Mouse (Mus musculus): Measurements from ENCODE around the gene Zfp619.
"Not testable (repeated sequence)": the region's sequence is repeated elsewhere in the genome, so short reads cannot be mapped to it uniquely, and the experiment has no call there.

Zfp619 gene

GRCm38 (mm10) chr7:39517616-39518177 is at the start of gene Zfp619:
Gene Zfp619 (plus strand): TSS chr7:39517766.
- peak; percentile 94 for DNase-seq (ENCODE audit: low spot score)

GRCm38 (mm10) chr7:39479013-39479412 is 38.6 kb upstream of the Zfp619 start:
- no peak for DNase-seq (ENCODE audit: low spot score)

DNA sequence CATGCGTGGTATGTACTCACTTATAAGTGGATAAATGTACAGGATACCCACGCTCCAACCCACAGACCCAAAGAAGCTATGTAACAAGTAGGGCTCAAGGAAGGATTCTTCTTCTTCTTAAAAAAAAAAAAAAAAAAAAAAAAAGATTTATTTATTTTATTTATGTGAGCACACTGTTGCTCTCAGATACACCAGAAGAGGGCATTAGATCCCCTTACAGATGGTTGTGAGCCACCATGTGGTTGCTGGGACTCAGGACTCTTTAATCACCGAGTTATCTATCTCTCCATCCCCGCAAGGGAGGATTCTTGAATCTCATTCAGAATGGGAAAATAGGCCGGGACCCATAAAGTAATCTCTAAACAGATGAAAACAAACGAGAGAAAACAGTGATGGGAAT is 33.2 kb upstream of the Zfp619 start:
- DNase-seq (ENCODE audit: low spot score) = no peak

DNA sequence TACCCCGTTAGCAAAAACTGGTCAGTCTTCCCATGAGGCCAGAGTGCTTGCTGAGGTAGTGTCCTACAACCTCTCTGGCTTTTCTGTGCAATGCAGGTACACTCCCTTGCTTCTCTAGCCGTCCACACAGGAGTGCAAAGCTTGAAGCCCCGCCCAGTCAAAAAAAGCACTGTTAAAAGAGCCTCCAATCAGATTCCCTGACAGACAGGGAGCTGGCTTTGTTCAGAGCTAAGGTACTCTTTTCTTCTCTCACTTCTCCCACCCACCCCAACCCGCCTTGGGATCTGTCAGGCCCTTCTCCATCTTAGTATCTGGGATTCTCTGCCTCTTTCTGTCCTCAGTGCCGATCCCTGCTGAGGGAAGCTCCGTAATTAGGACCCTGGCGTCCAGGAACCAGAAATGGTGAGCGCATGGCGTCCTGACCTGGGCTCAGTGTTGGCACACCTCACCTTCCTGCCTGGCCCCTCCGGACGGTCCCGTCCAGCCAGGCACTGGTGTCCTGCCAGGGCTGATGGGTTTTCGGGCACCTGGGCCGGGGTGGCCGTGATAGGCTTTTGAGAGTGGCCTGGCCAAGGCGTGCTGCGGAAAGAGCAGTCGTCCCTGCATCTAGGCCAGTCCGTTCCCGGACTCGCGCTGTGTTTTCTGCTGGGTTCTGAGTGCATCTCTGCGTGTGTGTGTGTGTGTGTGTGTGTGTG is 30.3 kb upstream of the Zfp619 start:
- DNase-seq (ENCODE audit: low spot score) = no peak

DNA sequence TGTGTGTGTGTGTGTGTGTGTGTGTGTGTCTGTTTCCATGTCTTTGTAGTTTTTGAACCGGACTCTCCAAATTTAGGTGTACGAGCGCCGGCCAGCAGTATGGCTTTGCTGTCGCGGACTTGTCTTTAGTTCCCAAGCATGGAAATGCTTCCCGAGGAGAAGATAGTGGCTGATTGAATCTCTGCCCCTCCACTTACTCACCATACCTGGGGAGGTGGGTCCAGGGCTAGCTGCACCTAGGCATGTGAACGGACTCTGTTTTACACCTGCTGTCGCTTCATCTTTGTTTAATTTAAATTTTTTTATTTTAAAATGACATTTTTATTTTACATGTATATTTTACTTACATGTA is 29.7 kb upstream of the Zfp619 start:
- DNase-seq (ENCODE audit: low spot score) = no peak

DNA sequence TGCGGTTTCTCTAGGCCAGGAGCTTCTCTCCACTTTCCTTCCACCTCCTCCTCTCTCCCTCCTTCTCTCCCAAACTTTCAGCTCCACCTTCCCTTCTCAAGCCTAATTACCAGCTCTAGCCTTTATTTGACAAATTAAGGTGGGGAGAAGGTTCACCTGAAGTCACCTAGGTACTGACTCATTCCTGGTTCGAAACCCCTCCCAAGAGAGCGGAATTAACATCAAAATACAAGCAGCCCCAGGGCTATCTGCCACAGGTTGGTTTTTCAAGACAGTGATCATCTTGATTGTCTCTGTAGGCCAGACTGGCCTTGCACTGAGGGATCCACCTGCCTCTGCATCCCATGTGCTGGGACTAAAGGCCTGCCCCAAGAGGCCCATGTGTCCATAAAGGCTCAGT is 22.9 kb upstream of the Zfp619 start:
- DNase-seq (ENCODE audit: low spot score) = no peak

GRCm38 (mm10) chr7:39504100-39504499 is 13.5 kb upstream of the Zfp619 start:
- DNase-seq (ENCODE audit: low spot score) = no peak

DNA sequence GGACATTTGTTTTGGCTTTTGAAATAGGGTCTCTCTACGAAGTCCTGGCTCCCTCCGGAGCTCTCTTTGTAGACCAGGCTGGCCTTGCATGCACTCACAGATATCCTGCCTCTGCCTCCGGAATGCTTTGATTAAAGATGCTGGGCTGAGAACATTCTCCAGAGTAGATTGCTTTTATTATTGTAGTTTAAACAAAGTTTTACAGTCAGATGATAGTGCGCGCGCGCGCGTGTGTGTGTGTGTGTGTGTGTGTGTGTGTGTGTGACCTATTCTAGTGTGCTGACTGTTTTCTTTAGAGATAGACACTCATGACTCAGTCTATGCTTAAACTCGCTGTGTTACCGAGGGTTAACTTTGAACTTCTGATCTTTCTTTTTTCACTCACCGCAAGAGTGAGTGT is 796 bp downstream of the Zfp619 start:
- DNase-seq (ENCODE audit: low spot score) = peak; percentile 10

- no peak for DNase-seq (ENCODE audit: low spot score)
Measured at GRCm38 (mm10) chr7:39523703-39524424, 6.3 kb downstream of the Zfp619 start.

- DNase-seq (ENCODE audit: low spot score) = no peak
Measured at GRCm38 (mm10) chr7:39543151-39543550, 25.6 kb downstream of the Zfp619 start.

DNA sequence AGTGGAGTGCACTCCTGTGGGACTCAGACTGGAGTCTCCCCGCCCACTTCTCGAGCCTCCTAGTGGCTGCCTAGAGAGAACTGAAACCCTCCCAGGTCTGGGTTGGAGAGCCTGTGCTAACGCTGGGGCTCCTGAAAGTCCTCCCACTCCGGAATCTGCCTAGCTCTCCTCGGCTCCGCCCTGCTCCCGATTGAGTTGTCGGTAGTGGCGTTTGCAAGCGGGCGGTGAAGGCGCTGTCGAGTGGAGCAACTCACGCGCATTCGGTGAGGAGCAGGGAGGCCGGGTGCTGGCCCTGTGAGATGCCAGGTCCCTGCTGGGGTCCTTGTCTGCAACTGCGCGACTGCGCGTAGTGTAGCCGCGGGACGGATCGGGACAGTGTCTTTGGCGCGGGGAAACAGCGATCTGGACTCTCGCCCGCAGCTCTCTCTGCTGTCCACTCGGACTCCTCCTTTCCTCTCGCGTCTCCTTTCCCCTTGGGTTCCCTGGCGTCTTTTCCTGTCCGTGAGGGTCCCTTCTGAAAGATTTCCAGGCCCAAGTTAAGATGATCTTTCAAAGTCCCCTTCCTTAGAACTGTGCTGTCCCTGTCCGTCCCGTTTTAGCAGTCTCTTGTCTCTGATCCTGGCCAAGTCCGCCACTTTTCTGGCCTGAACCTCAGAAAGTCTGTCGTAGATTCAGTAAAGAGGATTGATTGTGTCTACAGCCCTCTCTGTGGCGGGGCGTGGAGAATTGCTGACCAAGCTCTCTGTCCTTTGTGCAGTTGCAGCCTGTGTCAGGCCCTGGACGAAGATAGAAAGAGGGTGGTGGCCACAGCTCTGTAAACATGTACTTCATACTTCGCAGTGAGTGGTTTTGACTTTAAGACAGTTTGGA is 26.9 kb downstream of the Zfp619 start:
- DNase-seq (ENCODE audit: low spot score) = peak; percentile 87

DNA sequence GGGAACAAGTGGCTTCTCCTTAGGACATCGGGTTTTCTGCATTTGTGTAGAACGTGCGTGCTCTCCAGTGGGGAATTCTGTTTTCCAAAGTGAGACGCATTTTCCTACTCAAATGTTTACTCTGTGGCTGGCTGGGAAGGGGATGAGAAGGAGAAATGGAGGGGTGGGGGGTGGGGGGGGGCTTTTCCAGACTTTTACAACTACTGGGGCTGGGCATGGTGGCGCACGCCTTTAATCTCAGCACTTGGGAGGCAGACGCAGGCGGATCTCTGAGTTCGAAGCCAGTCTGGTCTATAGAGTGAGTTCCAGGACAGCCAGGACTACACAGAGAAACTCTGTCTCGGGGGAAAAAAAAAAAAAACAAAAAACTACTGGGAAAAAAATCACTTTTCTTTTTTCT is 27.6 kb downstream of the Zfp619 start:
- DNase-seq (ENCODE audit: low spot score) = no peak

GRCm38 (mm10) chr7:39549336-39549735 is 31.8 kb downstream of the Zfp619 start:
- no peak for DNase-seq (ENCODE audit: low spot score)

DNA sequence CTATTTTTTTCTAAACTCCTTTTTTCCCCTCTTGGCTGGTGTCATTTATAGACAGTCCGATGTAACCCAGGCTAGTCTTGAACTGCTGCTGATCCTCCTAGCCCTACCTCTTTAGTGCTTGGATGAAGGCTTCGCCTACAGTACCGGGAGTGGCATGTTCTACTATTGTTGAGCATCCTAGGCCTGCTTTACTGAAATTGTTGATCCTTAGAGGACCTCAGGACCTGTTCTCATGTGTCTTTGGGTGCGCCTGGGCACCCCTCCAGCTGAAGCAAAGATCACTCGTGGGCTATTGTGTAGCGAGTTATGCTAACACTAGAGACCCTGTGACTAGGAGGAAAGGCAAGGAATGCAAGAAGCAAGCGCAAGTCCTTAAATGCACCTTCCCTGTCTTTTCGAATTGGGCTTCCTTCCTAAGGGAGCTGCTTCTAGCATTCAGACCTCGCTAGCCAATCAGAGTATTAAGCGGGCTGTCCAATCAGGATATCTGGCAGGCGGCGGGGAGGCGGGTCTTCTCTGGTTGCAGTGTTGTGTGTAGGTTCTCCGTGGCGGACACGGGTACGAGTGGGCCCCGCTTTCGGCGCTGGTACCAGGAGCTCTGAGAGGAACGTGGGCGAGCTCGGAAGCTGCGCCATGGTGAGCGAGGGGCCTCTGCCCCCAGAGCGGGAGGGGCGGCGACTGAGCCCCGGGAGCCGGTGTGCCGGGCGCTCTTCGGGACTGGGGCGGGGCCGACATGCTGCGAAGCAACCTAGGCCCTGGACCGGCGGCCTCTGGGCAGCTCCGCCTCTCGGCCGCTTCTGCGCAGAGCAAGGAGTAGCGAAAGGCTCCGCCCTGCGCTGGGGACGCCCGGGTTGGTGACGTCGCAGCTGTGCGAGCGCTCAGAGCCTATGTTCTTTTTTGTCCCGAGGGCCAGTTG is 34.7 kb downstream of the Zfp619 start:
- peak; percentile 92 for DNase-seq (ENCODE audit: low spot score)

- DNase-seq (ENCODE audit: low spot score) = no peak
Measured at GRCm38 (mm10) chr7:39552993-39553392, 35.4 kb downstream of the Zfp619 start.

DNA sequence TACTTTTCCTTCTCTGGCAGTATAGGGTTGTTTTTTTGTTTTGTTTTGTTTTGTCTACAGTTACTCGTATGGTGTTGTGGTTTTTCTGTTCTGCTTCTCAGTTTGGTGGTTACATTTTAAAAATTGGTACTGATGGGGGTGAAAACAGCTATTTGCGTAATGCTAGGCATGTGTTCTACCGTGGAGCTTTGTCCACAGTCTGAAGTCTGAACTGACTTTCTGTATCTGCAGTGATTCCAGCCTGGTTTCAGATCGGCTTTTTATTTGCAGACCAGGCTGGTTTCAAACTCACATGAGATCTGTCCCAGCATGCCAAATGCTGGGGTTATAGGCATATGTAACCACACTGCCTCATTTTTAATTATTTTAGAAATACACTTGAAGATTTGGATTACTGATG is 36.3 kb downstream of the Zfp619 start:
- DNase-seq (ENCODE audit: low spot score) = no peak

DNA sequence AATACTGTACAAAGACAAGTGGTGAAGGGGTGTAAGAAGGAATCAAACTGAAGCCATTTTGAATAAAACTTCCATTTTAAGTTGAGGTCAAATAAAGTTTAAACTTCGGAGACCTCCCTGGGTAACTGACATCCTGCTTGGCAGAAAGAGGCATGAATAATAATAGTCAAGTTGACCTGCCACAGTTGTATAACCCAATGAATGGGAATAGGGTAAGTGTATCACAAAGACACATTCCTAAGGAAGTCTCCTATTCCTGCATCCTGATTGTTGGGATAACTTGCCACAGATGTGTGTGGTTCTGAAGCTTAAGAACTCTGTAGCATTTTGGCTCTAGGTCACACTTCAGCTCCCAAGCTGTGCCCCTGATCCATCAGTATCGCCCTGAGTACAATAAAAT is 62.5 kb downstream of the Zfp619 start:
- DNase-seq (ENCODE audit: low spot score) = no peak

- DNase-seq (ENCODE audit: low spot score) = no peak
Measured at GRCm38 (mm10) chr7:39580601-39581000, 63.0 kb downstream of the Zfp619 start.

DNA sequence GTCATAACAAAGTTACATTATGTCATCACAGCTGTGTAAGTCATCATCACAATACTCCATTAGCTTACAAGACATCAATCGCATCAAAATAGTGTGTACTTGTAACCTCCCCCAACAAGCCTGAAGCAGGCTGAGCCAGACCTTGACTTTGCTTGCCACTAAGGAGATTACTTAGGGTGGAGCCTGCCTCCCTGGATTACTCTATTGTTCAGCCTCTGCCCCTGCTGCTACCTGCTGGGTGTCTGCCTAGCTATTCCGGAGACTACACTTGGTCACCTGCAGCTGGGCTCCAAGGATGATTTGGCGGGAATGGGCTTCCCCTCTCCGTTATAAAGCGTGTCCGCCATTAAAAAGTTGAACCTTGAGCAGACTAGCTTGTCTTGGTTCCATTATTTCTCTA is 69.3 kb downstream of the Zfp619 start:
- not testable (repeated sequence) for DNase-seq (ENCODE audit: low spot score)

DNA sequence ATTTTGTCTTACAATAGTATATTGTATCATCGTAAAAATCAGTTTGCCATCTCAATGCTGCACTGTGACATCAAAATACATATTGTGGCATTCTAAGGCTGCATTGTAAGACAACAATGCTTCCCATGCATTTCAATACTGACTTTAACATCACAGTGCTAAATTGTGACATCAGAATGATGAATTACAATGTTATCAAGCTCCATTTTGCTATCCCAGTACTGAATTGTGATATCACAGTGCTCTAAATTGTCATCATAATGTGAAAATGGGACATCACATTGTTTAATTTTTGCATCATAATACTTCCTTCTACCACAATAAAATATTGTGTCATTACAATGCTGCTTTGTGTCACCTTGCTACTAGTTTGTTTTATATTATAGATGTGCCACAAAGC is 70.5 kb downstream of the Zfp619 start:
- DNase-seq (ENCODE audit: low spot score) = no peak

DNA sequence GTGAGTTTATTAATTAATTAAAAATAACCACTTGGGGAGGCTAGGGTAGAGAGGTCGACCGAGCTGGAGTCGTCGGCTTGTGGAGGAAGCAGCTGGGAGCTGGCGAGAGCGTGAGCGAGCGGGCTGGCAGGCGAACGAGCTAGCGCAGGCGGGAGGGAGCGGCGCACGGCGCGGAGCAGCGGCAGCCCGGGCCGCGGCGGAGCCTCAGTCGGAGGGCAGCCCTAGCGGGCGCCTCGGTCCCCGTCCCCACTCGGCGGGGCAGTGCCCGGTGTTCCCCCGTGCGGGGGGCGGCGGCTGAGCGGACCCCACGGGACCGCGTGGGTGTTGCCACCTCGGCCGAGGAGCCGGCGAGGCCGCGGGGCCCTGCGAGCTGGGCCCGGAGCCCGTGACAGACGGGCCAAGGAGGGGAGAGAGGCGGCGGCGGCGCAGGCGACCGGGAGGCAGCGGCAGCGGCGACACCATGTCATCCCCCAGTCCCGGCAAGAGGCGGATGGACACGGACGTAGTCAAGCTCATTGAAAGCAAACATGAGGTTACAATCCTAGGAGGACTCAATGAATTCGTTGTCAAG is 71.0 kb downstream of the Zfp619 start:
- not testable (repeated sequence) for DNase-seq (ENCODE audit: low spot score)
